Mouse (Mus musculus) natural killer cell, adult 2 months (primary cell): ENCODE results near the gene Serpina11.

ENCODE experiments used
- DNase-seq, 2 experiments: peaks; one replicate each; pipeline ENCODE4 v3.0.0; 2022; ENCODE audit warnings: low spot score in 2 of 2

Serpina11 gene

GRCm38 (mm10) chr12:103989857-103990256, at the start of gene Serpina11:
Gene Serpina11, minus strand, starts transcription at chr12:103989957.
- DNase-seq: no peak

GRCm38 (mm10) chr12:104038181-104038580, 48.4 kb upstream of the Serpina11 start:
- no peak for DNase-seq

GRCm38 (mm10) chr12:104033752-104034151, 44.0 kb upstream of the Serpina11 start:
- DNase-seq: no peak

GRCm38 (mm10) chr12:104029986-104030385, 40.2 kb upstream of the Serpina11 start:
- DNase-seq: peak; percentile 12 to 25

GRCm38 (mm10) chr12:104015280-104015679, 25.5 kb upstream of the Serpina11 start:
- no peak for DNase-seq

GRCm38 (mm10) chr12:104013620-104014019, 23.9 kb upstream of the Serpina11 start, which contains the start of gene Serpina9:
Gene Serpina9, minus strand, starts transcription at chr12:104013755.
- DNase-seq: no peak

GRCm38 (mm10) chr12:104004689-104005088, 14.9 kb upstream of the Serpina11 start:
- DNase-seq: no peak

- DNase-seq: no peak
Measured at GRCm38 (mm10) chr12:104003238-104003612, 13.5 kb upstream of the Serpina11 start.

- DNase-seq: no peak
Measured at GRCm38 (mm10) chr12:104002569-104003237, 12.9 kb upstream of the Serpina11 start.

GRCm38 (mm10) chr12:104000594-104000993, 10.8 kb upstream of the Serpina11 start:
- DNase-seq: no peak

GRCm38 (mm10) chr12:103999611-104000010, 9.9 kb upstream of the Serpina11 start:
- DNase-seq: no peak

GRCm38 (mm10) chr12:103996513-103996912, 6.8 kb upstream of the Serpina11 start:
- DNase-seq: no peak

- DNase-seq: peak; percentile 61 to 66
Measured at GRCm38 (mm10) chr12:103995292-103996072, 5.7 kb upstream of the Serpina11 start.

GRCm38 (mm10) chr12:103992945-103993344, 3.2 kb upstream of the Serpina11 start:
- DNase-seq: peak; percentile 42 to 67

GRCm38 (mm10) chr12:103989514-103989767, 316 bp downstream of the Serpina11 start:
- no peak for DNase-seq

GRCm38 (mm10) chr12:103988754-103989513, 823 bp downstream of the Serpina11 start:
- no peak for DNase-seq

GRCm38 (mm10) chr12:103985868-103986267, 3.9 kb downstream of the Serpina11 start:
- DNase-seq: no peak

- DNase-seq: peak; percentile 27 to 28
Measured at GRCm38 (mm10) chr12:103984935-103985334, 4.8 kb downstream of the Serpina11 start.

- no peak for DNase-seq
Measured at GRCm38 (mm10) chr12:103981646-103982360, 8.0 kb downstream of the Serpina11 start.

- no peak for DNase-seq
Measured at GRCm38 (mm10) chr12:103978294-103978693, 11.5 kb downstream of the Serpina11 start.

- DNase-seq: no peak
Measured at GRCm38 (mm10) chr12:103977846-103978245, 11.9 kb downstream of the Serpina11 start.

GRCm38 (mm10) chr12:103977060-103977459, 12.7 kb downstream of the Serpina11 start:
- DNase-seq: no peak
